Mouse (Mus musculus): ENCODE measurements around the gene Camk1g. TPM values are rescaled to one million over a fixed set of nuclear protein-coding genes. Genes with fewer than 3 reads are reported as not detected.
A peak's percentile ranks its signal among the peaks of the same experiment; 100 is the strongest.

The Camk1g gene
- polyA plus RNA-seq, 1 experiment from 2014 or later = 15.0 TPM

GRCm38 (mm10) chr1:193311596-193311995 lies 58.5 kb downstream of the Camk1g start:
- Histone ChIP-seq H3K4me1 (replicated peaks; ENCODE audit: control insufficient read depth, insufficient read depth, low read length) (no peaks in the 10 kb centered on the region), H3K4me2 (ENCODE audit: low read depth, low read length, severe bottlenecking) (no peak overlapping the region), H3K27ac (ENCODE audit: low read depth, low read length) (no peak overlapping the region), H3K9ac (ENCODE audit: low read length) (no peak overlapping the region), H3K9me3 (ENCODE audit: control insufficient read depth, low read length) (no peaks in the 10 kb centered on the region), H3K4me3 (ENCODE audit: low read depth, low read length) (no peak overlapping the region), H3K27me3 (ENCODE audit: control insufficient read depth, insufficient read depth, low read length) (no peaks in the 10 kb centered on the region), H3K36me3 (ENCODE audit: control insufficient read depth, insufficient read depth, low read length) (no peaks in the 10 kb centered on the region)
- ATAC-seq (replicated peaks; ENCODE audit: low FRiP score) (no peak), DNase-seq (ENCODE audit: low spot score) (no peak)
- 64% methylated on average over 1 of the region's 1 CpGs for WGBS

DNA sequence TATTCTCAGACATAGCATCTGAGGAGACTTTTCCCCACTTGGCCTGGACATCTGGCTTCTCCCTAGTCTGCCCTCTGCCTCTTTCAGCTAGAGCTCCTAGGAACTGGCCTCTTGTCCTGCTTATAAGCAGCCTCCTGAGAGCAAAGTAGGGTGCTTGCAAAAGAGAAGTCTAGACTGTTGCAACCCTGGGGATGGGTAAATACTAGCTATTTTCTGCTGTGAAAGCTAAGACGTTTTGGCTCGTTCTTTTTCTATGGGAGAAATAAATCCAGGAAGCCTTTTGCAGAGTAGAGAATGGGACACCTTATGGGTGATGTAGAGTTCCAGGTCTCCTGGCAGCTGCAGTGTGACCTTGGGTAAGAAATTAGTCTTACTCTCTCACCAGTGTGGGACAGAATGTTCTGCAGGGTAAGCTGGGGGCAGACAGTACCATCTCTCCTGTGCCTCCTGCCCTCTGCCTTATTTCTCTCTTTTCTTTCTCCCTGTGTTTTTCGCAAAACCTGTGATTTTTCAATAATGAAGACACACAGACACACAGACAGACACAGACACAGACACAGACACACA lies 59.5 kb downstream of the Camk1g start:
- Histone ChIP-seq H3K4me3 (ENCODE audit: low read depth, low read length) (no peak overlapping the region), H3K4me1 (replicated peaks; ENCODE audit: control insufficient read depth, insufficient read depth, low read length) (no peaks in the 10 kb centered on the region), H3K27me3 (ENCODE audit: control insufficient read depth, insufficient read depth, low read length) (no peaks in the 10 kb centered on the region), H3K9ac (ENCODE audit: low read length) (no peak overlapping the region), H3K36me3 (ENCODE audit: control insufficient read depth, insufficient read depth, low read length) (no peaks in the 10 kb centered on the region), H3K27ac (ENCODE audit: low read depth, low read length) (no peak overlapping the region), H3K4me2 (ENCODE audit: low read depth, low read length, severe bottlenecking) (no peak overlapping the region), H3K9me3 (ENCODE audit: control insufficient read depth, low read length) (no peaks in the 10 kb centered on the region)
- 85% methylated on average over 3 of the region's 3 CpGs for WGBS
- DNase-seq (ENCODE audit: low spot score) (no peak), ATAC-seq (replicated peaks; ENCODE audit: low FRiP score) (no peak)

DNA sequence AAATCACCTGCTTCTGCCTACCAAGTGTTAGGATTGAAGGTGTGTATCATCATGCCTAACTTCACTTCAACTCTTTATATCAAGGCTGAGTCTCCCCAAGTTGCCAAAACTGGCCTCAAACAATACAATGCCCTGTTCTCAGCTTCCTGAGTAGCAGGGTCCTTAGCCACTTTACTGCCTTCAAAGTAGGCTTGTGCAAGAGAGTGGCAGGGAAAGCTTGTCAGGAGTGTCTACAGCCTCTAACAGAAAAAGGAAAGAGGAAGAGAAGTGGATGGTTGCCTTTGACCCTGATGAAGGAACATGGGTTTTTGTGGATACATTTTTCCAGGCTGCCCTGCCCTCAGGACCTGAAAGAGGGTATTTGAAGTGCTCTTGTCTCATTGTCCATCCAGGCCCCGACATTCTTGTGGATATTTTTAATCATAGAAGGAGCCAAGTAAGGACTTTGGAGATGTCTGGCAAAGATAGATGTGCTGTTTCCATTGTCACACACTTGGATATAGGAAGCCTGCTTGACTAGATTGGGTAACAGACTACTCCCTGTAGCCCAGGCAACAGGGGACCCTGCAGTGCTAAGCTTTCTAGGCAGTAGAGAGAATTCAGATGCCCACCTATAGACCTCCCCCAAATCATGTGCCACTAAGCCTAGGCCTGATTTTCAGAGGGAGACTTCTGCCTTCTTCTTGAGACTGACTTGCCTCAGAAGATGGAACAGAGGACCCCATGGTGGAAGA lies 60.1 kb downstream of the Camk1g start:
- Histone ChIP-seq H3K9me3 (ENCODE audit: control insufficient read depth, low read length) (no peaks in the 10 kb centered on the region), H3K36me3 (ENCODE audit: control insufficient read depth, insufficient read depth, low read length) (no peaks in the 10 kb centered on the region), H3K4me2 (ENCODE audit: low read depth, low read length, severe bottlenecking) (no peak overlapping the region), H3K27ac (ENCODE audit: low read depth, low read length) (no peak overlapping the region), H3K4me1 (replicated peaks; ENCODE audit: control insufficient read depth, insufficient read depth, low read length) (no peaks in the 10 kb centered on the region), H3K27me3 (ENCODE audit: control insufficient read depth, insufficient read depth, low read length) (no peaks in the 10 kb centered on the region), H3K4me3 (ENCODE audit: low read depth, low read length) (no peak overlapping the region), H3K9ac (ENCODE audit: low read length) (no peak overlapping the region)
- DNase-seq (ENCODE audit: low spot score) (no peak), ATAC-seq (replicated peaks; ENCODE audit: low FRiP score) (no peak)
- WGBS = 79% methylated on average over 1 of the region's 1 CpGs

DNA sequence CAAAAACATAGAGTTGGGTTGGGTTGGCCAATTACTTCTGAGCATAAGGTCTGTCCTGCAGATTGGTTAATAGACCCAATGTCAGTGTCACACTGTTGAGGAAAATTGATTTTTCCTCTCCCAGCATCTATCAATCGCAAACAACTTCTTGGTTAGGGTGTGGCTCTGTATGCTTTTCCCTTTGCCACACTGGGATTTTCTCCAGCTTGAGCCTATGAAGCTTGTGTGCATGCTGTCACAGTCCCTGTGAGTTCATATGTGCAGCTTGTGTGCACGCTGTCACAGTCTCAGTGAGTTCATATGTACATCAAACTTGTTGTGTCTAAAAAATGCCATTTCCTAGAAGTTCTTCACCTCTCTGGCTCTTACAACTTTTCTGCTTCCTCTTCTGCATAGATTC lies 63.3 kb downstream of the Camk1g start:
- no peak overlapping the region for H3K9ac ChIP-seq (ENCODE audit: low read length)
- H3K36me3 ChIP-seq (ENCODE audit: control insufficient read depth, insufficient read depth, low read length) = no peaks in the 10 kb centered on the region
- WGBS = 88% methylated on average over 2 of the region's 2 CpGs
- no peaks in the 10 kb centered on the region for H3K27me3 ChIP-seq (ENCODE audit: control insufficient read depth, insufficient read depth, low read length)
- H3K4me2 ChIP-seq (ENCODE audit: low read depth, low read length, severe bottlenecking) = no peak overlapping the region
- no peaks in the 10 kb centered on the region for H3K9me3 ChIP-seq (ENCODE audit: control insufficient read depth, low read length)
- H3K27ac ChIP-seq (ENCODE audit: low read depth, low read length) = no peak overlapping the region
- ATAC-seq (replicated peaks; ENCODE audit: low FRiP score) = no peak
- H3K4me1 ChIP-seq (replicated peaks; ENCODE audit: control insufficient read depth, insufficient read depth, low read length) = no peaks in the 10 kb centered on the region
- DNase-seq (ENCODE audit: low spot score) = no peak
- H3K4me3 ChIP-seq (ENCODE audit: low read depth, low read length) = no peak overlapping the region

DNA sequence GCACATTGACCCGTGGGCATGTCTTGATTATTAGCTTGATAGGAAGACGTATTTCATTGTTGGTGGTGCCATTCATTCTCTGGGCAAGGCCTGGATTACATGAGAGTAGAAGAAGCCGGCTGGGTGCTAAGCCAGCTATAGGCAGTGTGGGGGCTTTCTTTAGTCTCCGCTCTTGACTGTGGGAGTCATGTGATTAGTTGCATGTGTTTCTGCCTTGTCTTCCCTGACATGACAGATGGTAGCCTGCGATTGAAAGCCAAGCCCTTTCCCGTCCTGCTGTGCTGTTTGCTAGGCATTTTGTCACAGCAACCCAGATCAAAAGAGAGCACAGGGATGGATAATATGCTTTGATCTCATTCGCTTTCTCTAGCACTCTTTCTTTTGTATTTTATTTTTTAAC lies 64.7 kb downstream of the Camk1g start:
- no peak overlapping the region for H3K4me3 ChIP-seq (ENCODE audit: low read depth, low read length)
- no peaks in the 10 kb centered on the region for H3K27me3 ChIP-seq (ENCODE audit: control insufficient read depth, insufficient read depth, low read length)
- H3K27ac ChIP-seq (ENCODE audit: low read depth, low read length) = no peak overlapping the region
- 41% methylated on average over 7 of the region's 7 CpGs for WGBS
- DNase-seq (ENCODE audit: low spot score) = peak; percentile 50
- H3K9me3 ChIP-seq (ENCODE audit: control insufficient read depth, low read length) = no peaks in the 10 kb centered on the region
- peak; percentile 79 for ATAC-seq (replicated peaks; ENCODE audit: low FRiP score)
- no peak overlapping the region for H3K4me2 ChIP-seq (ENCODE audit: low read depth, low read length, severe bottlenecking)
- no peak overlapping the region for H3K9ac ChIP-seq (ENCODE audit: low read length)
- no peaks in the 10 kb centered on the region for H3K36me3 ChIP-seq (ENCODE audit: control insufficient read depth, insufficient read depth, low read length)
- no peaks in the 10 kb centered on the region for H3K4me1 ChIP-seq (replicated peaks; ENCODE audit: control insufficient read depth, insufficient read depth, low read length)

DNA sequence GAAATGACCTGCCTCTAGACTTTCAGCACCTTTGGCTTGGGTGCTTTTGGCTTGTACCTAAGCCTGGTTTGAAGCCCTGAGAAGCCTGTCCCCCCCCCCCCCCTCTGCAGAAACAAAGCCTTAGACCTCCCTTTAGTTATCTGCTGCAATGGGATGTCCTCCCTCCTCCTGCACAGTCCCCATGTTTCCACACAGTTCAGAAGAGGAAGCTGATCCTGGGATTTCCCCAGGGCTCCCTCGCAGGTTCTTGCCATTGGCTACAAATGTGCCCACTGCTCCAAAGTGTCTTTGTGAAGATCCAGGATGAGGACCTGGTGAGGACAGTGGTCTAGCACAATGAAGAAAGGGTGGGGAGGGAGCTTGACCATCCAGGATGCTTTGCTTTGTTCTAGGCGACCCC lies 67.0 kb downstream of the Camk1g start:
- Histone ChIP-seq H3K9me3 (ENCODE audit: control insufficient read depth, low read length) (no peaks in the 10 kb centered on the region), H3K9ac (ENCODE audit: low read length) (no peak overlapping the region), H3K27ac (ENCODE audit: low read depth, low read length) (no peak overlapping the region), H3K4me1 (replicated peaks; ENCODE audit: control insufficient read depth, insufficient read depth, low read length) (no peaks in the 10 kb centered on the region), H3K36me3 (ENCODE audit: control insufficient read depth, insufficient read depth, low read length) (no peaks in the 10 kb centered on the region), H3K4me3 (ENCODE audit: low read depth, low read length) (no peak overlapping the region), H3K4me2 (ENCODE audit: low read depth, low read length, severe bottlenecking) (no peak overlapping the region), H3K27me3 (ENCODE audit: control insufficient read depth, insufficient read depth, low read length) (no peaks in the 10 kb centered on the region)
- ATAC-seq (replicated peaks; ENCODE audit: low FRiP score) (no peak), DNase-seq (ENCODE audit: low spot score) (peak; percentile 33)
- WGBS = 85% methylated on average over 2 of the region's 2 CpGs

GRCm38 (mm10) chr1:193302093-193302405 lies 68.0 kb downstream of the Camk1g start:
- Histone ChIP-seq H3K9ac (ENCODE audit: low read length) (no peak overlapping the region), H3K4me3 (ENCODE audit: low read depth, low read length) (no peak overlapping the region), H3K9me3 (ENCODE audit: control insufficient read depth, low read length) (no peaks in the 10 kb centered on the region), H3K27ac (ENCODE audit: low read depth, low read length) (no peak overlapping the region), H3K4me1 (replicated peaks; ENCODE audit: control insufficient read depth, insufficient read depth, low read length) (no peaks in the 10 kb centered on the region), H3K27me3 (ENCODE audit: control insufficient read depth, insufficient read depth, low read length) (no peaks in the 10 kb centered on the region), H3K4me2 (ENCODE audit: low read depth, low read length, severe bottlenecking) (no peak overlapping the region), H3K36me3 (ENCODE audit: control insufficient read depth, insufficient read depth, low read length) (no peaks in the 10 kb centered on the region)
- DNase-seq (ENCODE audit: low spot score) (no peak), ATAC-seq (replicated peaks; ENCODE audit: low FRiP score) (no peak)
- WGBS = 71% methylated on average over 8 of the region's 8 CpGs

GRCm38 (mm10) chr1:193301216-193302092 lies 68.6 kb downstream of the Camk1g start:
- no peak overlapping the region for H3K4me3 ChIP-seq (ENCODE audit: low read depth, low read length)
- 66% methylated on average over 6 of the region's 6 CpGs for WGBS
- H3K9ac ChIP-seq (ENCODE audit: low read length) = no peak overlapping the region
- no peaks in the 10 kb centered on the region for H3K4me1 ChIP-seq (replicated peaks; ENCODE audit: control insufficient read depth, insufficient read depth, low read length)
- ATAC-seq (replicated peaks; ENCODE audit: low FRiP score) = no peak
- H3K9me3 ChIP-seq (ENCODE audit: control insufficient read depth, low read length) = no peaks in the 10 kb centered on the region
- H3K36me3 ChIP-seq (ENCODE audit: control insufficient read depth, insufficient read depth, low read length) = no peaks in the 10 kb centered on the region
- DNase-seq (ENCODE audit: low spot score) = peak; percentile 45
- no peaks in the 10 kb centered on the region for H3K27me3 ChIP-seq (ENCODE audit: control insufficient read depth, insufficient read depth, low read length)
- no peak overlapping the region for H3K4me2 ChIP-seq (ENCODE audit: low read depth, low read length, severe bottlenecking)
- H3K27ac ChIP-seq (ENCODE audit: low read depth, low read length) = no peak overlapping the region

Data from forebrain, embryonic 11.5 days (tissue).